Mouse (Mus musculus): ENCODE data around the gene Tnik.

The Tnik gene

DNA sequence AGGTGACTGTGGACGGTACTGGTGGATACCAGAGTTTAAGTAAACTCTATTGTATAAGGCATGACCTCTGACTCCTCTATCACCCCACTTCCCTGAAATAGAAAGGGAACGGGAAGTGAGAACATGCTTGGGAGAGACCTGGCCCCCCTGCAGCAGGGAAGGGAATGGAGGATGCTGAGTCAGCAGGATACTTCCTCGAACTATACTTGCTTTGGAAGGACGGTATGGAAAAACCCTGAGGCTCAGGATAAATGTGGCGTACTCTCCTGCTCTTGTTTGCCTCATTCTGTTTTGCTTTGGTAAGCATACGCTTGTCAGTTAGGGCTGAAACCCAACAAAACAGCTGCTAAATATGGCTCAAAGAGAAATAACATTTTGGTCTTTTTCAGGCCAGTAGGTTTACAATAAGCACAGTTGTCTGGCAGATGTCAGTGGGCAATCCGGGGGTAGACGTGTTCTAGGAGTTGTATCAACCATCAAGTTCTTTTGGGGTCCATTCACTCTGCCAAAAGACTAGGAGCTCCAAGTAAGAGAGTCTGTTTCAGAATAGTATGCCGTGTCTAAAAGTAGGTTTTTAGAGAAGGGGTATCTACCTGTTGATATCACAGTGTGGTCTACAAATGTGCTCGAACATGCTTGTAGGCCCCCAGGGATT is 87.3 kb downstream of the Tnik start:
- no peak for DNase-seq (ENCODE audit: low read depth)

GRCm38 (mm10) chr3:28358391-28358790 is 95.4 kb downstream of the Tnik start:
- DNase-seq (ENCODE audit: low read depth): no peak

DNA sequence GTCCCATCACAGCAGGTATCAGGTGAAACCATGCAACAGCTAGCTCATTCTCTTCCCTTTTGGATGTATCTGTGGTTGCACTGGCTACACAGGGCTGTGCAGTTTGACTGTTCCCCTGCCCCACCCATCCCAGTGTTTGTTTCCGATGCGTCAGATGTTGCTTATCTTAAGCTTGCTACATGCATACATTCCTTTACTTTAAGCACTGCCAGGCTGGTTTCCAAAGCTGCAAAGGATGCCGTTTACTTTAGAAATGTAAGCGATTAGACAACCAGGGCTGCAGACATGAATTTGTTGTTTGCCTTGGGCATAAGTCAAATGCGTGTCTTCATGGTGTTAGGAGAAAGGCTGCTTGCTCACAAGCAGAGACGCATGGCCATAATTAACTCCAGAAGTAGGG is 96.1 kb downstream of the Tnik start:
- DNase-seq (ENCODE audit: low read depth): peak; percentile 9

GRCm38 (mm10) chr3:28361056-28361455 is 98.0 kb downstream of the Tnik start:
- DNase-seq (ENCODE audit: low read depth): no peak

DNA sequence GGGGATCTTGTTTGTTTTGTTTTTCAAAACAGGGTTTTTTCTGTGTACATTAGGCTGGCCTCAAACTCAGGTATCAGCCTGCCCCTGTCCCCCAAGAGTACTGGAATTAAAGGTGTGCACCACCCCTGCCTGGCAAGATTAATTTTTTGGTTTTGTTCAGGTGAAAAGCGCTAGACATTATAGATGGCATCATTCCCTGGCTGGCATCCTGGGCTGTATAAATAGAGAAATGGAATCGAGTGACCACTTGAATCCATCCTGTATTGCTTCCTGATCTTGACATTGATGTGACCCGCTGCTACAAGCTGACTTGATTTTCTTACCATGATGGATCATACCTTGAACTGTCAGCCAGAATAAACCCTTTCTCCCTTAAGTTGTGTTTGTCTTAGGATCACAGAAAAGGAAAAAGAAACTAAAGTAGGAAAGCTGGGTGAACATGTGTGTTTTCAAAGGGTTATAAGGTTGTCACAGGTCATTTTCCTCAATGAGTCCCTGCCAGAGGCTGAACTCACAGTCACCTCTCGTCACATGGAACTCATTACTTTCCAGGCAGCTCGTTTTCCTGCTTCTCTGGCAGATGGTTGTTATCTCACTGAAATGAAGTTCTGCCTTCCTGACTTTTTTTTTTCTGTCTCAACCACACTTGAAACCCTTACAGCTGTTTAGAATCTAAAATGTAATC is 100.6 kb downstream of the Tnik start:
- no peak for DNase-seq (ENCODE audit: low read depth)

GRCm38 (mm10) chr3:28368746-28369145 is 105.7 kb downstream of the Tnik start:
- DNase-seq (ENCODE audit: low read depth): no peak

DNA sequence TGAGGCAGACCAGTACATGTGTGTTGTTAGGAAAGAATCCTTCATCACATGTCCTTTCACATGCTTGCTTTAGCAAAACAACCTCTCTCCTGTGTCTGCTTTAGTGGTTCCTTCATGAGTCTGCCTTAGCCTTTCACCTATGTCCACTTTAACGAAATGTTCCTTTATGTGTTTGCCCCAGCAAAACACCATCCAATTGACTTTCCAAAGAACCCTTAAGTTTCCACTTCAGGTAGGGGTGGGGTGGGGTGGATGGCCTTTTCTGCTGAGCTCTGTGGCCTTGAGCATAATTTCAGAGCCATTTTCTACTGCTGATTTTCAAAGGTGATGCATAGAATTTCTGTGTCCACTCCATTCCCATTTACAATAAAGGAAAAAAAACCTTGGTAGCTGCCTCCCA is 106.3 kb downstream of the Tnik start:
- DNase-seq (ENCODE audit: low read depth): no peak

GRCm38 (mm10) chr3:28369698-28370097 is 106.7 kb downstream of the Tnik start:
- no peak for DNase-seq (ENCODE audit: low read depth)

DNA sequence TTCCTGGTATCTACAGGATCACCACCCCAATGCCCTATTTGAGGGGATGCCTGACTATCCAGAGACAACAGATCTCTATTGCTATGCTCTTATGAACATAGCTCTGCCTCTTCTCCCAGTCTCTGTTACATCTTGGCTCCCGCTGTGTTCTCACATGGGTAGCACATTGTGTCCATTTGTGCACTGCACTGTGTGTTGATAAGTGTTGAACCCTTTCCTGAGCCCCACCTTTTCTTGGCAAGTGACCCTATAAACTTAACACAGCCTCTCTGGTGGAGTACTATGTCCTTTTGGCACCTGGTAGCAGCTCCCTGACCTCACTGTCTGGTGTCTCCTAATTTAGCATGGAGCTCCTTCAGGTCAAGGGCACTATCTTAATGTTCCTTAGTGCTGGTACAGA is 108.6 kb downstream of the Tnik start:
- DNase-seq (ENCODE audit: low read depth): no peak

GRCm38 (mm10) chr3:28372459-28372858 is 109.4 kb downstream of the Tnik start:
- DNase-seq (ENCODE audit: low read depth): peak; percentile 11

DNA sequence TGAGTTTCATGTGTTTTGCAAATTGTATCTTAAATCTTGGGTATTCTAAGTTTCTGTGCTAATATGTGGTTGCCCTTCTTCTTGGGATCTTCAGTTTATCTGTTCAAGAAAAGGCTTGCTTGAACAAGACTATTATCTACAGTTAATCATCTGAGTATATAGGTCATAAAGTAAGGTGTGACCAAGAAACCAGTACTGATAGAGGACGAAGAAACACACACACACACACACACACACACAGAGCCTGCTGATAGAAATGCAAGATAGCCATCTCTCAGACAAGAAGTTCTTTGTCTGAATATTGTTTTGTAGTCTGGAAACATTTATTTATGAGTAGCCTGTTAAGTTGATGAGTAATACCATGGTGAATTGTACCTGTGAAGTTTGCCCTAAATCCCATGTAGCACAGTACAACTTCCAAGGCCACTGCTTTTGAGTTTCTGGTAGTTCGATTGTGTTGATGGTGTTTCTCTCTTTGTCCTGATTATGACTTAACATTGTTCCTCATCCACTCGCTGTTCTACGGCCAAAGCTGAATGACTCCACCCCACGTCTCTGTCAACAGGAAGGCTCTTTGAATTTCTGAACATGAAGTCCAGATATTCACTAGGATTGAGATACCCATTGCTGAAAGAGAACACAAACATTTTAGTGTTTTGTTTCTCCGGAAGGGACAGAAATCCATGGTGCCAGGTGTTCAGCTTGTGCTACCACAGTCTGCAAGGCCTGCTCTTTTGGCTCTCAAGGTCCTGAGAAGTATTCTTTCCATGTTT is 111.9 kb downstream of the Tnik start:
- DNase-seq (ENCODE audit: low read depth): no peak

DNA sequence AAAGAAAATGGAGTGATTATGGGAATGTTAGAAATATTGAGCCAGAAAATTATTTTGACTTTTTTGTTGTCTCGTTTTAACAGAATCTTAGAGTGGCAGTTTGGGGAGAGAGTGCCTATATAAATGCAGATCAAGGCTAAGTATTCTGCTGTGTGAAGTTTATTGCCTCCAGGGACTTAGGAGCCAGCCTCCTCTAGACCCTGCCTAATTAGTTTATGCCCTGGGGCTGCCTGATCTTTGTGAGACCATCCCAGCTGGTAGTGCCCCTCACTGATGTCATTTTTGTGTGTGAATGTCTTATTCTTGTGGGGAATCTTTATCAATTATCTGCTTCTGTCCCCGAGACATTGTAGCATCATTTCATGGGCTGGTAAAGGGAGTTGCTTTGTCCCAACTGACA is 117.2 kb downstream of the Tnik start:
- no peak for DNase-seq (ENCODE audit: low read depth)

DNA sequence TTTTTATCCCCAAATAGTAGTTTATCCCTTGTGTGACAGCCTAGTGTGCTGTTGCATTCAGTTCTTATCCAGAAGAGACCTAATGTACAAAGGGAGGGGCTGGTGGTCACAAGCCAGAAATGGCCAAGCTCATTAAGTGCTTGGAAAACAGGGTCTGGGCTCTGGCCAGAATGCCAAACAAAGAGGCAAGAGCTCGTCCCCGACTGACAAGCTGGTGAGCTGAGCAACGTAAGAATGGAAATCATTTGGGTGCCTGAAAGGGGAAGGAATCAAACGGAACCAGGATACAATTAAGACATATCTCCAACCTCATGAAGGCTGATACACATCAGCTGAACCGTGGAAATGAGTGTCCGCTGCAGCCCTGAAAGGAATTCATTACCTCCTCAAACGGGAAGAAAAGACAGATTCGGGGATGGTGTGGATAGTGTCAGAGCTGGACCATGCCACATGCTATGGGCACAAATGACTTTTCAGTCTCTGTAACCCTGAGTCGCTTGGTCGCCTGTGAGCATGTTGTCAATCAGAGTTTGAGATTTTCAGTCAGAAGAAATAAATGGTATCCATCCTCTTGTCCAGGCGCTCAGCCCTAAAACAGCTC is 120.6 kb downstream of the Tnik start:
- no peak for DNase-seq (ENCODE audit: low read depth)

DNA sequence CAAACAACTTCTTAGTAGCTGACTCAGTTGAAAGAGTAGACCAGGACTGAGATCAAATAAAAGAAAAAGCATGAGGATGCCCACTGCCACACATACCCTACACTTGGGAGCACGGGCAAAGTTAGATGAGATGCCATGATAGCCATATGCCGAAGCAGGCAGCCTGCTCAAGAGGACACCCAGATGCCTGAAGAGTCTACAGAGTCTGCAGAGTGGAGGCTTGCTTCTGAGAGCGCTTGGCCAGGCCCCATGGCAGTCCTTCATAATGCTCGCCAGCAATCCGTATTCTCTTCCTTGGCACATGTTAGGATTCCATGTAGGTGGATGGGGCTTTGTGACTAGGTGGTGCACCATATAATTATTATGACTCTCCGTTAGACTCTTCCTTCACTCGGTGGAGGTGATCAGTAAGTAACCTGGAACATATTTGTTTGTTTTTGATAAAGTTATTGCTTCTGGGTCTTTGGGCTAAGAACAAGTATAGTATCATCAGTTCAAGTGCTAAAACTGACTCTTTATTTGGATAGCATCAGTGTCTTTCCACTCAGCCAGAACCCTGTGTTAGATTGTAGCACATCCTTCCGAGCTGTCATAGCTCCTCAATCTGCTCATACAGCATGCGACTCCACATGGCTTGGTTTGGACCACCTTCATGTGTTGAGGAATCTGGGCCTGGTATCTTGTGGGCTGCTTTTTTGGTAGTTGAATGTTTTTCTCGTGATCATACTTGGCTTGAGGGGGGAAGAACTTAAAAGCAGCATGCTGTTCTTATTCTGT is 122.4 kb downstream of the Tnik start:
- no peak for DNase-seq (ENCODE audit: low read depth)

DNA sequence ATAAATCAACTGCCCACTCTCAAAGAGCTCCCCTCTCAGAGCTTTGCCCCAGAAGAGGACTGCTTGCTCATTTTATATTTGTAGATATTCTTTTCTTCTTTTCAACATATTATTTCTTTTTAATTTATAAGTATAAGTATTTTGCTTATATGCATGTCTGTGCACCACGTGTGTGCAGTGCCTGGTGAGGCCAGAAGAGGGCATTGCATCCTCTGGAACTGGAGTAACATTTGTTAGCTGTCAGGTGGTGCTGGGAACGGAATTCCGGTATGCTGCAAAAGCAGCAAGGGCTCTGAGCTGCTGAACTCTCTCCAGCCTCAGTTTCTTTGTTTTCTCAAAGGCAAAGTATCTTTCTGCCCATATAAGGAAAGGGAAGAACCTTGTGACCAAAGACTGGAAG is 125.5 kb downstream of the Tnik start:
- DNase-seq (ENCODE audit: low read depth): no peak

DNA sequence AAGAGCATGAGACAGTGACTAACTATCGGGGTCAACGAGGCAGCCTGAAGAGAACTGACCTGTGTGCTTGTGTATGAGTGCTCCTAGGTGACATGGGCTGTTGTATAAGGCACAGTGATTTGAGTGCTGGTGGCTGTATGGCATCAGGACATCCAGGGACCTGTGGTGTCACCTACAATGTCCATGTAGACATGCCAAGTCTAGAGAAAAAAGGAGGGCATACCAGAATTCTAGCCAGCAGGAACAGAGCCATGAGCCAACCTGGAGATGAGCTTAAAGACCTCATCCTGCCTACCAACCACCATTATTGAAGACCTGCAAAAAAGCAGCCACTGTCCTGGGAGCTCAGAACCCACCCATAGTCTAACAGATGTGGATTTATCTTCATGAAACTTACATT is 127.2 kb downstream of the Tnik start:
- DNase-seq (ENCODE audit: low read depth): no peak

DNA sequence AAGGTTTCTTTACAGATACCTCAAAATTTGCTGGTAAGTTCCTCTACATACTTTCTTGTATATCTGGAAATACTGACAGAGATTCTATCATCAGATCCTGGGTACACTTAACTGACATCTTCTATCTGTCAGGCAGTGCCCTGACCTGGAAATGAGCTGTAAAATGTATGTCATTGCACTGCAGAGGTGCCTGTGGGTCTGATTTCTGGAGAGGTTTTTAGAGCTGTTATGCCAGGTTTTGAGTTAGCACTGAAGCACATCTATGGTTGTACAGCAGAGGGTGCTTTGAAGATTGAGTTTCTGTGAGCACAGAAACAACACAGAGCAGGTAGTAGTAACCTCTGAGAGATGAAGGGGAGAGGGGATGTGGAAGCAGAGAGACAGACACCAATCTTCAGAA is 129.5 kb downstream of the Tnik start:
- no peak for DNase-seq (ENCODE audit: low read depth)

GRCm38 (mm10) chr3:28398781-28399180 is 135.8 kb downstream of the Tnik start:
- DNase-seq (ENCODE audit: low read depth): no peak

GRCm38 (mm10) chr3:28399593-28400216 is 136.7 kb downstream of the Tnik start:
- no peak for DNase-seq (ENCODE audit: low read depth)

- no peak for DNase-seq (ENCODE audit: low read depth)
These were observed 138.3 kb downstream of the Tnik start for GRCm38 (mm10) chr3:28401335-28401734.

DNA sequence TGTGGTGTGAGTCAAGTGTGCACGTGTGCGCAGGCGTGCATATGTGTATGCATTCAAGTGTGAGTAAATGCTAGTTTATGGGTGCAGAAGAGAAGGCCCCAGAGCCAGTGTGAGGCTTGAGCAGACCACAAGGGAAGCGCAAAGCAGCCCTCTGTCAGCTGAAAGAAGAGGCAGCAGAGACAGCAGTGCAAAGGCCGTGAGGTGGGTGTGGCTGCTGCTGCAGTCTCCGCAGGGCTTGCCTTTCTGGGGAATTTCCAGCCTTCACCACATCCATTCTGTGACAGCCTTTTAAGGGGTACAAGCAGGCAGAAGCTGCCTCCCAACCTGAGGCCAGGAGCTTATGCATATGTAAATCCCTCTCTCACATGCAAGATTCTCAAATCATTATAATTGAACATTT is 139.2 kb downstream of the Tnik start:
- DNase-seq (ENCODE audit: low read depth): no peak

DNA sequence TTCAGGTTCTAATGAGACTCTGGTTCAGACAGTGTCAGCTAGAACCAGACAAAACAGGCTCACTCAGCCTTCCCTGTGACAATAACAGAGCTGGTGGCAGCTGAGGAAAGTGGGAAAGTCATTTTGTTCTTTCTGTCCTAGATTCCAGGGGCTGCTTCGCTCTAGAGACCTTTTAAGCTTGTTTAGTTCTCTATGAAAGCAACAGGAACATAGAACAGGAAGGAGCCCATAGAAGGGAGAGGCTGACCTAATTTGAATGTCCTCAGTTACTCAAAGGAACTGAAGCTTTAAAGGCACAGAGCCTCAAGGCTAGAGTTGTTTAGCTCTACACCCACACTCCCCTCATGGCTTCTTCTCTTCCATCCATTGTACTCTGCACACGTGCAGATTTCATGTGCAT is 142.4 kb downstream of the Tnik start:
- DNase-seq (ENCODE audit: low read depth): no peak
